Mouse (Mus musculus): ENCODE measurements around the gene Sirt2.

DNA sequence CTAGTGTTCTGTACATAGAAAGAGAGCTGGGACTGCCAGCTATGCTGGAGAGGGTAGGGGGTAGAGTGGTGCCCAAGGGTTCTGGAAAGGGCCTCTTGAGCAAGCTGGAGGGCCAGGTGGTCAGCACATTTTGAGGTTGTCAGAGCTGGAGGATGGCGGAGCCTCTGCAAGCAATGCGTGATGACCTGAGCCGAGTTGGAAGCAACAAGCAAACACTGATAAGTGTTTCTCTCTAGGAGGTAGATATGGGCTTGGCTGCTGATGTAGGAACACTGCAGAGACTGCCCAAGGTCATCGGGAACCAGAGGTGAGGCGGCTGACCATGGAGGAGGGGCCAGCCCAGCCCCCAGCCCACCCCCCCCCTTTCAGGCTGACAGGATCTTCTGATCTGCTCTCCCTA, 64.4 kb downstream of the Sirt2 start:
- TF ChIP-seq POLR2A (IDR thresholded peaks at IDR 0.05; ENCODE audit: control insufficient read depth, low read depth, low read length), result no peak
- no peak for TF ChIP-seq CTCF (IDR thresholded peaks at IDR 0.05; ENCODE audit: control insufficient read depth, insufficient read depth, insufficient replicate concordance, low read depth, low read length)

Data from testis, adult 2 months (tissue).